Mouse (Mus musculus) T-cell, adult 2 months (primary cell): ENCODE data around the gene Cxcl3.
"Not testable (repeated sequence)": the region's sequence is repeated elsewhere in the genome, so short reads cannot be mapped to it uniquely, and the experiment has no call there.

Experiments
- DNase-seq: peaks from one replicate; pipeline ENCODE4 v3.0.0; 2022; ENCODE audit warnings: low spot score

The Cxcl3 gene

GRCm38 (mm10) chr5:90790074-90790502 is 4.2 kb downstream of the Cxcl3 start:
- no peak for DNase-seq

GRCm38 (mm10) chr5:90794195-90794625 is 8.3 kb downstream of the Cxcl3 start, which contains the start of gene Cxcl15:
TSS of gene Cxcl15 (plus strand) at chr5:90794534.
- DNase-seq = no peak

- not testable (repeated sequence) for DNase-seq
Measured at GRCm38 (mm10) chr5:90795392-90795791, 9.5 kb downstream of the Cxcl3 start.

- DNase-seq = no peak
Measured at GRCm38 (mm10) chr5:90804574-90804973, 18.7 kb downstream of the Cxcl3 start.

GRCm38 (mm10) chr5:90806050-90806449 is 20.1 kb downstream of the Cxcl3 start:
- DNase-seq = no peak

GRCm38 (mm10) chr5:90807176-90807950 is 21.5 kb downstream of the Cxcl3 start:
- DNase-seq = no peak

- no peak for DNase-seq
Measured at GRCm38 (mm10) chr5:90819756-90820155, 33.9 kb downstream of the Cxcl3 start.

GRCm38 (mm10) chr5:90832145-90832767 is 46.4 kb downstream of the Cxcl3 start:
- DNase-seq = no peak

- no peak for DNase-seq
Measured at GRCm38 (mm10) chr5:90832768-90833388, 47.0 kb downstream of the Cxcl3 start.

GRCm38 (mm10) chr5:90834436-90834835 is 48.5 kb downstream of the Cxcl3 start:
- no peak for DNase-seq

- no peak for DNase-seq
Measured at GRCm38 (mm10) chr5:90838582-90838981, 52.7 kb downstream of the Cxcl3 start.
